Mouse (Mus musculus) midbrain, postnatal 0 days (tissue): Measurements from ENCODE around the gene Gm10134. TPM values are rescaled to one million over a fixed set of nuclear protein-coding genes. Genes with fewer than 3 reads are reported as not detected.
"Not testable (repeated sequence)": the region's sequence is repeated elsewhere in the genome, so short reads cannot be mapped to it uniquely, and the experiment has no call there.

Experiments
- ATAC-seq: fragments of 200-750 bp; cut with Nextera tagmentation; 2 replicates; pipeline ENCODE4 v1.8.0; 2017; ENCODE audit warnings: moderate number of reproducible peaks, mild to moderate bottlenecking, moderate TSS enrichment, moderate library complexity; ENCODE audit not compliant: low FRiP score
- DNase-seq: peaks from one replicate; pipeline ENCODE4 v3.0.0-alpha.2; 2015; ENCODE audit warnings: low spot score
- H3K27ac ChIP-seq: fragments of 300-500 bp; sonication (generic); 2 replicates; pipeline ENCODE4 v1.5.1; 2014; ENCODE audit warnings: low read depth, mild to moderate bottlenecking, low read length, mixed read lengths
- H3K27me3 ChIP-seq: fragments of 300-500 bp; sonication (generic); 2 replicates; pipeline ENCODE4 v1.6.1; 2014; ENCODE audit warnings: low read length, control low read depth, mixed read lengths; ENCODE audit not compliant: insufficient read depth
- H3K36me3 ChIP-seq: fragments of 300-500 bp; sonication (generic); 2 replicates; pipeline ENCODE4 v1.6.1; 2014; ENCODE audit warnings: low read length, control low read depth, mixed read lengths; ENCODE audit not compliant: insufficient read depth
- H3K4me1 ChIP-seq: fragments of 300-500 bp; sonication (generic); 2 replicates; pipeline ENCODE4 v1.6.1; 2014; ENCODE audit warnings: mild to moderate bottlenecking, control low read depth, antibody characterized with exemption, low read length, mixed read lengths; ENCODE audit not compliant: insufficient read depth
- H3K4me2 ChIP-seq: fragments of 300-500 bp; sonication (generic); 2 replicates; pipeline ENCODE4 v1.6.1; 2014; ENCODE audit warnings: low read depth, mild to moderate bottlenecking, low read length, mixed read lengths; ENCODE audit not compliant: poor library complexity, severe bottlenecking
- H3K4me3 ChIP-seq: fragments of 300-500 bp; sonication (generic); 2 replicates; pipeline ENCODE4 v1.5.1; 2014; ENCODE audit warnings: low read depth, mild to moderate bottlenecking, low read length, moderate library complexity
- H3K9ac ChIP-seq: fragments of 300-500 bp; sonication (generic); replicated peaks from 2 replicates; pipeline ENCODE4 v1.6.1; 2014; ENCODE audit warnings: mild to moderate bottlenecking, low read length, moderate library complexity, mixed read lengths; ENCODE audit not compliant: poor library complexity, severe bottlenecking
- H3K9me3 ChIP-seq: fragments of 300-500 bp; sonication (generic); 2 replicates; pipeline ENCODE4 v1.6.1; 2016; ENCODE audit warnings: low read length, control low read depth
- CTCF ChIP-seq: IDR thresholded peaks from 2 replicates; pipeline ENCODE4 v1.5.1; 2016; ENCODE audit warnings: antibody characterized with exemption, mild to moderate bottlenecking
- WGBS: fragments of 180-500 bp; shearing (Covaris S2); extraction: QIAGEN DNeasy Blood & Tissue Kit; methylation state at CpG from one replicate; pipeline ENCODE4 v1.1.7; 2014; 5-methylcytosine and 5-hydroxymethylcytosine counted together
- polyA plus RNA-seq: library from polyadenylated mRNA; unstranded; fragments of >200 nt; fragmentation: Nextera tagmentation; extraction: Ambion mirVana; gene quantifications from 2 replicates; pipeline ENCODE4 v1.2.1, GENCODE M21; 2015
- total RNA-seq: library from RNA; depleted of rRNA; stranded (reverse); fragments of >200 nt; gene quantifications from 2 replicates; pipeline ENCODE4 v1.2.3, GENCODE M21; 2014

Gene Gm10134
- total and polyA plus RNA-seq, 2 experiments from 2014 or later = 3.6 TPM; not detected in 1

GRCm38 (mm10) chr2:28468486-28469225, 37.2 kb upstream of the Gm10134 start:
- H3K9ac ChIP-seq = peak overlapping the region; percentile 95
- peak overlapping the region; percentile 92 for H3K4me3 ChIP-seq
- H3K36me3 ChIP-seq = peaks cover 18% of the 10 kb centered on the region
- H3K27me3 ChIP-seq = no peaks in the 10 kb centered on the region
- 60% methylated on average over 18 of the region's 18 CpGs for WGBS
- TF ChIP-seq CTCF = no peak
- ATAC-seq = no peak
- peak overlapping the region; percentile 82 for H3K4me2 ChIP-seq
- 0 out of 2 replicates have a peak, but pooled peaks cover 3% of the 10 kb centered on the region for H3K9me3 ChIP-seq
- peak overlapping the region; percentile 65; the same call in 1 of the 2 replicates for H3K27ac ChIP-seq
- peaks cover 14% of the 10 kb centered on the region for H3K4me1 ChIP-seq
- DNase-seq = no peak

- Histone ChIP-seq H3K27me3 (no peaks in the 10 kb centered on the region), H3K4me2 (no peak overlapping the region), H3K9ac (no peak overlapping the region), H3K4me3 (no peak overlapping the region), H3K9me3 (0 out of 2 replicates have a peak, but pooled peaks cover 3% of the 10 kb centered on the region), H3K4me1 (peaks cover 14% of the 10 kb centered on the region), H3K36me3 (peaks cover 18% of the 10 kb centered on the region), H3K27ac (no peak overlapping the region)
- no peak for TF ChIP-seq CTCF
- ATAC-seq (no peak), DNase-seq (no peak)
- WGBS = 98% methylated on average over 14 of the region's 14 CpGs
These were observed 36.4 kb upstream of the Gm10134 start for GRCm38 (mm10) chr2:28469461-28469860.

- Histone ChIP-seq H3K27me3 (no peaks in the 10 kb centered on the region), H3K4me1 (peaks cover 14% of the 10 kb centered on the region), H3K9ac (no peak overlapping the region), H3K36me3 (peaks cover 18% of the 10 kb centered on the region), H3K4me3 (no peak overlapping the region), H3K9me3 (0 out of 2 replicates have a peak, but pooled peaks cover 3% of the 10 kb centered on the region), H3K27ac (no peak overlapping the region), H3K4me2 (no peak overlapping the region)
- TF ChIP-seq CTCF = no peak
- ATAC-seq = no peak
- WGBS = 94% methylated on average over 2 of the region's 2 CpGs
- no peak for DNase-seq
These were observed 35.3 kb upstream of the Gm10134 start for GRCm38 (mm10) chr2:28470591-28470990.

GRCm38 (mm10) chr2:28472011-28472410, 33.9 kb upstream of the Gm10134 start:
- not testable (repeated sequence) for ATAC-seq, H3K27me3 ChIP-seq, DNase-seq, H3K9me3 ChIP-seq, H3K4me2 ChIP-seq, H3K4me3 ChIP-seq, H3K9ac ChIP-seq, H3K4me1 ChIP-seq, H3K27ac ChIP-seq
- H3K36me3 ChIP-seq = peaks cover 18% of the 10 kb centered on the region
- WGBS = 97% methylated on average over 8 of the region's 8 CpGs

GRCm38 (mm10) chr2:28477993-28478392, 27.9 kb upstream of the Gm10134 start:
- WGBS = 91% methylated on average over 5 of the region's 5 CpGs
- not testable (repeated sequence) for H3K4me3 ChIP-seq, DNase-seq

More at GRCm38 (mm10) chr2:28477993-28478392, 27.9 kb upstream of the Gm10134 start:
- H3K4me1 ChIP-seq, H3K27ac ChIP-seq, H3K9ac ChIP-seq, H3K9me3 ChIP-seq, H3K27me3 ChIP-seq, H3K36me3 ChIP-seq, H3K4me2 ChIP-seq, ATAC-seq: not testable (repeated sequence)
